Mouse (Mus musculus): Measurements from ENCODE around the gene Whamm. TPM values are rescaled to one million over a fixed set of nuclear protein-coding genes. Genes with fewer than 3 reads are reported as not detected.

The Whamm gene
- polyA plus RNA-seq, 1 experiment from 2014 or later: 7.6 TPM

- H3K4me3 ChIP-seq: no peak overlapping the region
- H3K4me1 ChIP-seq (replicated peaks): peaks cover 27% of the 10 kb centered on the region
- 92% methylated on average over 9 of the region's 9 CpGs for WGBS
- no peaks in the 10 kb centered on the region for H3K9me3 ChIP-seq (replicated peaks)
- no peak overlapping the region for H3K27ac ChIP-seq (ENCODE audit: poor library complexity, severe bottlenecking)
- 0 out of 2 replicates have a peak overlapping the region, but pooled peaks have one; percentile 20 for H3K9ac ChIP-seq
- no peak for ATAC-seq (ENCODE audit: insufficient number of reproducible peaks, low FRiP score)
- H3K27me3 ChIP-seq (replicated peaks): no peaks in the 10 kb centered on the region
- peaks cover 35% of the 10 kb centered on the region for H3K36me3 ChIP-seq
- H3K4me2 ChIP-seq: no peak overlapping the region
Measured at GRCm38 (mm10) chr7:81573821-81574220, 2.8 kb downstream of the Whamm start.

- ATAC-seq (ENCODE audit: insufficient number of reproducible peaks, low FRiP score): no peak
- WGBS: 89% methylated on average over 10 of the region's 10 CpGs
- H3K9ac ChIP-seq: no peak overlapping the region
- no peaks in the 10 kb centered on the region for H3K27me3 ChIP-seq (replicated peaks)
- H3K36me3 ChIP-seq: peaks cover 43% of the 10 kb centered on the region
- H3K9me3 ChIP-seq (replicated peaks): no peaks in the 10 kb centered on the region
- no peak overlapping the region for H3K4me3 ChIP-seq
- H3K4me1 ChIP-seq (replicated peaks): peaks cover 20% of the 10 kb centered on the region
- H3K4me2 ChIP-seq: no peak overlapping the region
- H3K27ac ChIP-seq (ENCODE audit: poor library complexity, severe bottlenecking): no peak overlapping the region
Measured at GRCm38 (mm10) chr7:81575606-81576005, 4.5 kb downstream of the Whamm start.

GRCm38 (mm10) chr7:81577872-81578271, 6.8 kb downstream of the Whamm start:
- Histone ChIP-seq H3K27ac (ENCODE audit: poor library complexity, severe bottlenecking) (no peak overlapping the region), H3K9ac (no peak overlapping the region), H3K4me2 (no peak overlapping the region), H3K4me3 (no peak overlapping the region), H3K27me3 (replicated peaks) (no peaks in the 10 kb centered on the region), H3K4me1 (replicated peaks) (peaks cover 11% of the 10 kb centered on the region), H3K9me3 (replicated peaks) (no peaks in the 10 kb centered on the region), H3K36me3 (peaks cover 49% of the 10 kb centered on the region)
- ATAC-seq (ENCODE audit: insufficient number of reproducible peaks, low FRiP score): no peak
- 91% methylated on average over 3 of the region's 3 CpGs for WGBS

GRCm38 (mm10) chr7:81578413-81578812, 7.3 kb downstream of the Whamm start:
- H3K9ac ChIP-seq: no peak overlapping the region
- H3K4me2 ChIP-seq: no peak overlapping the region
- H3K4me3 ChIP-seq: no peak overlapping the region
- H3K36me3 ChIP-seq: peaks cover 49% of the 10 kb centered on the region
- no peak overlapping the region for H3K27ac ChIP-seq (ENCODE audit: poor library complexity, severe bottlenecking)
- WGBS: 90% methylated on average over 7 of the region's 7 CpGs
- ATAC-seq (ENCODE audit: insufficient number of reproducible peaks, low FRiP score): no peak
- no peaks in the 10 kb centered on the region for H3K27me3 ChIP-seq (replicated peaks)
- no peaks in the 10 kb centered on the region for H3K9me3 ChIP-seq (replicated peaks)
- peaks cover 6% of the 10 kb centered on the region; the same call in 1 of the 2 replicates for H3K4me1 ChIP-seq (replicated peaks)

GRCm38 (mm10) chr7:81579312-81579711, 8.2 kb downstream of the Whamm start:
- Histone ChIP-seq H3K9ac (no peak overlapping the region), H3K27ac (ENCODE audit: poor library complexity, severe bottlenecking) (no peak overlapping the region), H3K27me3 (replicated peaks) (no peaks in the 10 kb centered on the region), H3K36me3 (peaks cover 55% of the 10 kb centered on the region), H3K4me3 (no peak overlapping the region), H3K4me1 (replicated peaks) (no peaks in the 10 kb centered on the region), H3K9me3 (replicated peaks) (no peaks in the 10 kb centered on the region), H3K4me2 (no peak overlapping the region)
- 95% methylated on average over 5 of the region's 5 CpGs for WGBS
- no peak for ATAC-seq (ENCODE audit: insufficient number of reproducible peaks, low FRiP score)

- no peaks in the 10 kb centered on the region for H3K4me1 ChIP-seq (replicated peaks)
- WGBS: 60% methylated on average over 3 of the region's 3 CpGs
- H3K36me3 ChIP-seq: peaks cover 61% of the 10 kb centered on the region
- H3K27me3 ChIP-seq (replicated peaks): no peaks in the 10 kb centered on the region
- no peak for ATAC-seq (ENCODE audit: insufficient number of reproducible peaks, low FRiP score)
- no peak overlapping the region for H3K27ac ChIP-seq (ENCODE audit: poor library complexity, severe bottlenecking)
- H3K4me2 ChIP-seq: no peak overlapping the region
- no peaks in the 10 kb centered on the region for H3K9me3 ChIP-seq (replicated peaks)
- no peak overlapping the region for H3K9ac ChIP-seq
- H3K4me3 ChIP-seq: no peak overlapping the region
Measured at GRCm38 (mm10) chr7:81583512-81583911, 12.4 kb downstream of the Whamm start.

- H3K36me3 ChIP-seq: peaks cover 61% of the 10 kb centered on the region
- ATAC-seq (ENCODE audit: insufficient number of reproducible peaks, low FRiP score): no peak
- no peak overlapping the region for H3K27ac ChIP-seq (ENCODE audit: poor library complexity, severe bottlenecking)
Measured at GRCm38 (mm10) chr7:81585326-81585725, 14.3 kb downstream of the Whamm start.

GRCm38 (mm10) chr7:81587238-81587637, 16.2 kb downstream of the Whamm start:
- H3K27me3 ChIP-seq (replicated peaks): no peaks in the 10 kb centered on the region
- ATAC-seq (ENCODE audit: insufficient number of reproducible peaks, low FRiP score): no peak
- H3K36me3 ChIP-seq: peaks cover 74% of the 10 kb centered on the region
- 94% methylated on average over 4 of the region's 4 CpGs for WGBS
- H3K27ac ChIP-seq (ENCODE audit: poor library complexity, severe bottlenecking): no peak overlapping the region
- H3K9ac ChIP-seq: no peak overlapping the region
- H3K4me1 ChIP-seq (replicated peaks): no peaks in the 10 kb centered on the region
- H3K4me3 ChIP-seq: no peak overlapping the region
- no peak overlapping the region for H3K4me2 ChIP-seq
- no peaks in the 10 kb centered on the region for H3K9me3 ChIP-seq (replicated peaks)

More at GRCm38 (mm10) chr7:81585326-81585725, 14.3 kb downstream of the Whamm start:
- no peaks in the 10 kb centered on the region for H3K27me3 ChIP-seq (replicated peaks)
- WGBS: 88% methylated on average over 7 of the region's 7 CpGs
- no peak overlapping the region for H3K4me3 ChIP-seq
- no peaks in the 10 kb centered on the region for H3K4me1 ChIP-seq (replicated peaks)
- no peaks in the 10 kb centered on the region for H3K9me3 ChIP-seq (replicated peaks)
- H3K9ac ChIP-seq: no peak overlapping the region
- no peak overlapping the region for H3K4me2 ChIP-seq

- WGBS: 83% methylated on average over 9 of the region's 9 CpGs
- H3K9me3 ChIP-seq (replicated peaks): no peaks in the 10 kb centered on the region
- H3K4me2 ChIP-seq: no peak overlapping the region
- H3K4me3 ChIP-seq: no peak overlapping the region
- peaks cover 88% of the 10 kb centered on the region for H3K36me3 ChIP-seq
- H3K4me1 ChIP-seq (replicated peaks): peaks cover 11% of the 10 kb centered on the region
- ATAC-seq (ENCODE audit: insufficient number of reproducible peaks, low FRiP score): no peak
- no peak overlapping the region for H3K9ac ChIP-seq
- H3K27me3 ChIP-seq (replicated peaks): no peaks in the 10 kb centered on the region
- H3K27ac ChIP-seq (ENCODE audit: poor library complexity, severe bottlenecking): no peak overlapping the region
Measured at GRCm38 (mm10) chr7:81592686-81593085, 21.6 kb downstream of the Whamm start.

- no peaks in the 10 kb centered on the region for H3K9me3 ChIP-seq (replicated peaks)
- peaks cover 89% of the 10 kb centered on the region for H3K36me3 ChIP-seq
- H3K4me3 ChIP-seq: no peak overlapping the region
Measured at GRCm38 (mm10) chr7:81593387-81593786, 22.3 kb downstream of the Whamm start.

GRCm38 (mm10) chr7:81595056-81595455, 24.0 kb downstream of the Whamm start:
- no peak overlapping the region for H3K4me3 ChIP-seq
- no peaks in the 10 kb centered on the region for H3K9me3 ChIP-seq (replicated peaks)
- WGBS: 56% methylated on average over 5 of the region's 5 CpGs
- H3K4me2 ChIP-seq: no peak overlapping the region
- H3K27ac ChIP-seq (ENCODE audit: poor library complexity, severe bottlenecking): no peak overlapping the region
- H3K27me3 ChIP-seq (replicated peaks): no peaks in the 10 kb centered on the region
- ATAC-seq (ENCODE audit: insufficient number of reproducible peaks, low FRiP score): no peak
- no peak overlapping the region for H3K9ac ChIP-seq
- peaks cover 18% of the 10 kb centered on the region for H3K4me1 ChIP-seq (replicated peaks)
- H3K36me3 ChIP-seq: peaks cover 79% of the 10 kb centered on the region

More at GRCm38 (mm10) chr7:81593387-81593786, 22.3 kb downstream of the Whamm start:
- WGBS: 93% methylated on average over 8 of the region's 8 CpGs
- no peak for ATAC-seq (ENCODE audit: insufficient number of reproducible peaks, low FRiP score)
- Histone ChIP-seq H3K9ac (no peak overlapping the region), H3K27me3 (replicated peaks) (no peaks in the 10 kb centered on the region), H3K4me2 (no peak overlapping the region), H3K27ac (ENCODE audit: poor library complexity, severe bottlenecking) (no peak overlapping the region), H3K4me1 (replicated peaks) (peaks cover 13% of the 10 kb centered on the region)

- H3K36me3 ChIP-seq: peaks cover 73% of the 10 kb centered on the region
- H3K4me3 ChIP-seq: no peak overlapping the region
- H3K9ac ChIP-seq: no peak overlapping the region
- H3K4me1 ChIP-seq (replicated peaks): peaks cover 22% of the 10 kb centered on the region
- H3K27ac ChIP-seq (ENCODE audit: poor library complexity, severe bottlenecking): no peak overlapping the region
- 81% methylated on average over 6 of the region's 6 CpGs for WGBS
- H3K27me3 ChIP-seq (replicated peaks): no peaks in the 10 kb centered on the region
- H3K9me3 ChIP-seq (replicated peaks): no peaks in the 10 kb centered on the region
- no peak for ATAC-seq (ENCODE audit: insufficient number of reproducible peaks, low FRiP score)
- H3K4me2 ChIP-seq: no peak overlapping the region
Measured at GRCm38 (mm10) chr7:81596086-81596485, 25.0 kb downstream of the Whamm start.

Data from heart, embryonic 12.5 days (tissue).